Mouse (Mus musculus): Measurements from ENCODE around the gene Pdap1. TPM values are rescaled to one million over a fixed set of nuclear protein-coding genes. Genes with fewer than 3 reads are reported as not detected.
"Not testable (repeated sequence)": the region's sequence is repeated elsewhere in the genome, so short reads cannot be mapped to it uniquely, and the experiment has no call there.

The Pdap1 gene
- polyA plus RNA-seq, 1 experiment from 2014 or later, result 34.0 TPM

GRCm38 (mm10) chr5:145147748-145148147, 7.7 kb upstream of the Pdap1 start:
- TF ChIP-seq EP300 (IDR thresholded peaks at IDR 0.05; ENCODE audit: low read depth) (no peak), CTCF (IDR thresholded peaks at IDR 0.05; ENCODE audit: low read depth) (no peak)
- DNase-seq (no peak), ATAC-seq (no peak)
- Histone ChIP-seq H3K36me3 (replicated peaks; ENCODE audit: insufficient read depth, low read length) (peaks cover 91% of the 10 kb centered on the region), H3K4me3 (ENCODE audit: low read depth, low read length) (no peak overlapping the region), H3K27ac (ENCODE audit: low read depth) (no peak overlapping the region), H3K27me3 (ENCODE audit: insufficient read depth, low read length) (no peaks in the 10 kb centered on the region), H3K9ac (replicated peaks) (no peak overlapping the region), H3K9me3 (ENCODE audit: low read length) (no peaks in the 10 kb centered on the region), H3K4me1 (ENCODE audit: insufficient read depth) (no peaks in the 10 kb centered on the region), H3K4me2 (ENCODE audit: low read depth, low read length) (no peak overlapping the region)
- WGBS (ENCODE audit: insufficient replicate concordance), result 82% methylated on average over 5 of the region's 5 CpGs

GRCm38 (mm10) chr5:145140611-145141010, 573 bp upstream of the Pdap1 start:
- Histone ChIP-seq H3K9ac (replicated peaks) (peak overlapping the region; percentile 89), H3K27me3 (ENCODE audit: insufficient read depth, low read length) (no peaks in the 10 kb centered on the region), H3K9me3 (ENCODE audit: low read length) (no peaks in the 10 kb centered on the region), H3K4me2 (ENCODE audit: low read depth, low read length) (peak overlapping the region; percentile 91), H3K4me1 (ENCODE audit: insufficient read depth) (peaks cover 23% of the 10 kb centered on the region), H3K27ac (ENCODE audit: low read depth) (peak overlapping the region; percentile 93), H3K4me3 (ENCODE audit: low read depth, low read length) (peak overlapping the region; percentile 84), H3K36me3 (replicated peaks; ENCODE audit: insufficient read depth, low read length) (peaks cover 47% of the 10 kb centered on the region)
- ATAC-seq, result peak; percentile 37
- no peak for DNase-seq
- under 1% methylated on average over 18 of the region's 18 CpGs for WGBS (ENCODE audit: insufficient replicate concordance)
- TF ChIP-seq CTCF (IDR thresholded peaks at IDR 0.05; ENCODE audit: low read depth), result no peak
- no peak for TF ChIP-seq EP300 (IDR thresholded peaks at IDR 0.05; ENCODE audit: low read depth)

GRCm38 (mm10) chr5:145138836-145139235, 1.2 kb downstream of the Pdap1 start:
- Histone ChIP-seq H3K4me2 (ENCODE audit: low read depth, low read length) (peak overlapping the region; percentile 91), H3K9ac (replicated peaks) (peak overlapping the region; percentile 89), H3K4me1 (ENCODE audit: insufficient read depth) (peaks cover 23% of the 10 kb centered on the region), H3K27me3 (ENCODE audit: insufficient read depth, low read length) (no peaks in the 10 kb centered on the region), H3K27ac (ENCODE audit: low read depth) (no peak overlapping the region), H3K4me3 (ENCODE audit: low read depth, low read length) (peak overlapping the region; percentile 84), H3K36me3 (replicated peaks; ENCODE audit: insufficient read depth, low read length) (peaks cover 48% of the 10 kb centered on the region), H3K9me3 (ENCODE audit: low read length) (no peaks in the 10 kb centered on the region)
- 8% methylated on average over 6 of the region's 6 CpGs for WGBS (ENCODE audit: insufficient replicate concordance)
- DNase-seq (no peak), ATAC-seq (no peak)
- TF ChIP-seq CTCF (IDR thresholded peaks at IDR 0.05; ENCODE audit: low read depth) (no peak), EP300 (IDR thresholded peaks at IDR 0.05; ENCODE audit: low read depth) (no peak)

GRCm38 (mm10) chr5:145133275-145133674, 6.8 kb downstream of the Pdap1 start:
- ATAC-seq; H3K27me3 ChIP-seq (ENCODE audit: insufficient read depth, low read length); H3K4me3 ChIP-seq (ENCODE audit: low read depth, low read length); H3K4me2 ChIP-seq (ENCODE audit: low read depth, low read length); H3K27ac ChIP-seq (ENCODE audit: low read depth); H3K4me1 ChIP-seq (ENCODE audit: insufficient read depth); DNase-seq; H3K9ac ChIP-seq (replicated peaks); H3K9me3 ChIP-seq (ENCODE audit: low read length): not testable (repeated sequence)
- peak; percentile 32; the same call in 1 of the 2 replicates for TF ChIP-seq CTCF (IDR thresholded peaks at IDR 0.05; ENCODE audit: low read depth)
- 84% methylated on average over 6 of the region's 6 CpGs for WGBS (ENCODE audit: insufficient replicate concordance)
- H3K36me3 ChIP-seq (replicated peaks; ENCODE audit: insufficient read depth, low read length), result peaks cover 73% of the 10 kb centered on the region

GRCm38 (mm10) chr5:145130995-145131394, 9.0 kb downstream of the Pdap1 start:
- WGBS (ENCODE audit: insufficient replicate concordance), result 69% methylated on average over 3 of the region's 3 CpGs
- Histone ChIP-seq H3K4me1 (ENCODE audit: insufficient read depth) (no peaks in the 10 kb centered on the region), H3K36me3 (replicated peaks; ENCODE audit: insufficient read depth, low read length) (peaks cover 83% of the 10 kb centered on the region), H3K27me3 (ENCODE audit: insufficient read depth, low read length) (no peaks in the 10 kb centered on the region), H3K9me3 (ENCODE audit: low read length) (no peaks in the 10 kb centered on the region), H3K4me2 (ENCODE audit: low read depth, low read length) (no peak overlapping the region), H3K27ac (ENCODE audit: low read depth) (no peak overlapping the region), H3K9ac (replicated peaks) (no peak overlapping the region), H3K4me3 (ENCODE audit: low read depth, low read length) (no peak overlapping the region)
- TF ChIP-seq CTCF (IDR thresholded peaks at IDR 0.05; ENCODE audit: low read depth) (no peak), EP300 (IDR thresholded peaks at IDR 0.05; ENCODE audit: low read depth) (no peak)
- DNase-seq (no peak), ATAC-seq (no peak)

- Histone ChIP-seq H3K4me3 (ENCODE audit: low read depth, low read length) (no peak overlapping the region), H3K27ac (ENCODE audit: low read depth) (no peak overlapping the region), H3K27me3 (ENCODE audit: insufficient read depth, low read length) (no peaks in the 10 kb centered on the region), H3K9me3 (ENCODE audit: low read length) (no peaks in the 10 kb centered on the region), H3K9ac (replicated peaks) (no peak overlapping the region), H3K4me1 (ENCODE audit: insufficient read depth) (no peaks in the 10 kb centered on the region), H3K36me3 (replicated peaks; ENCODE audit: insufficient read depth, low read length) (peaks cover 84% of the 10 kb centered on the region), H3K4me2 (ENCODE audit: low read depth, low read length) (no peak overlapping the region)
- WGBS (ENCODE audit: insufficient replicate concordance), result 56% methylated on average over 11 of the region's 11 CpGs
- ATAC-seq, result peak; percentile 43
- DNase-seq, result no peak
- TF ChIP-seq CTCF (IDR thresholded peaks at IDR 0.05; ENCODE audit: low read depth), result no peak
- no peak for TF ChIP-seq EP300 (IDR thresholded peaks at IDR 0.05; ENCODE audit: low read depth)
Measured at GRCm38 (mm10) chr5:145130191-145130590, 9.8 kb downstream of the Pdap1 start.

GRCm38 (mm10) chr5:145129773-145130172, 10.3 kb downstream of the Pdap1 start:
- H3K4me2 ChIP-seq (ENCODE audit: low read depth, low read length); H3K27me3 ChIP-seq (ENCODE audit: insufficient read depth, low read length); H3K9me3 ChIP-seq (ENCODE audit: low read length); H3K4me3 ChIP-seq (ENCODE audit: low read depth, low read length); H3K4me1 ChIP-seq (ENCODE audit: insufficient read depth); ATAC-seq; H3K9ac ChIP-seq (replicated peaks); H3K27ac ChIP-seq (ENCODE audit: low read depth); DNase-seq: not testable (repeated sequence)
- peaks cover 84% of the 10 kb centered on the region for H3K36me3 ChIP-seq (replicated peaks; ENCODE audit: insufficient read depth, low read length)
- WGBS (ENCODE audit: insufficient replicate concordance), result 85% methylated on average over 6 of the region's 6 CpGs
